ENCODE assay signal across 9 mouse cellular contexts in genomic region chr9:113793966-113794365, GRCm38 (mm10). TPM values are rescaled to one million over a fixed set of nuclear protein-coding genes. Genes with fewer than 3 reads are reported as not detected.
A peak's percentile ranks its signal among the peaks of the same experiment; 100 is the strongest.
DNase-seq lines count a peak whose midpoint lies in the region; ATAC-seq lines count a peak whose summit lies in the region.
"Had no signal": no experiment of that assay in that cellular context is flagged by ENCODE, and none has a peak within 500 bp of the region (broad histone marks: within the 10 kb centered on the region; RNA-seq: fewer than 3 reads in every experiment).

No protein-coding gene starts in this region.

- H3K27me3 ChIP-seq in intestine, embryonic 14.5 days (replicated peaks; ENCODE audit: control insufficient read depth, insufficient read depth, low read length): no peaks in the 10 kb centered on the region
- no peaks in the 10 kb centered on the region for H3K27me3 ChIP-seq in intestine, embryonic 15.5 days (replicated peaks)
- no peaks in the 10 kb centered on the region for H3K27me3 ChIP-seq in forebrain, embryonic 12.5 days
- no peaks in the 10 kb centered on the region for H3K27me3 ChIP-seq in midbrain, embryonic 10.5 days (ENCODE audit: low read depth, poor library complexity, severe bottlenecking)

- no peak overlapping the region for H3K27ac ChIP-seq in intestine, embryonic 14.5 days (ENCODE audit: low read depth)
- no peak overlapping the region for H3K27ac ChIP-seq in intestine, embryonic 15.5 days
- 0 out of 2 replicates have a peak overlapping the region, but pooled peaks have one; percentile 58 for H3K27ac ChIP-seq in brown adipose tissue, adult 24 weeks (replicated peaks; ENCODE audit: low read depth, low read length)
- no peak overlapping the region for H3K27ac ChIP-seq in forebrain, embryonic 12.5 days
- H3K27ac ChIP-seq in midbrain, embryonic 10.5 days (replicated peaks): no peak overlapping the region

- H3K4me2 ChIP-seq in intestine, embryonic 14.5 days (ENCODE audit: low read length): peak overlapping the region; percentile 61
- no peak overlapping the region for H3K4me2 ChIP-seq in intestine, embryonic 15.5 days (replicated peaks)
- peak overlapping the region; percentile 61 for H3K4me2 ChIP-seq in forebrain, embryonic 12.5 days

- no peaks in the 10 kb centered on the region for H3K9me3 ChIP-seq in intestine, embryonic 14.5 days (ENCODE audit: control insufficient read depth, low read length)
- H3K9me3 ChIP-seq in intestine, embryonic 15.5 days: no peaks in the 10 kb centered on the region
- H3K9me3 ChIP-seq in forebrain, embryonic 12.5 days: no peaks in the 10 kb centered on the region
- H3K9me3 ChIP-seq in midbrain, embryonic 10.5 days (replicated peaks): no peaks in the 10 kb centered on the region

- H3K4me1 ChIP-seq in intestine, embryonic 14.5 days (replicated peaks; ENCODE audit: control insufficient read depth, insufficient read depth, low read length): peaks cover 11% of the 10 kb centered on the region
- H3K4me1 ChIP-seq in intestine, embryonic 15.5 days (replicated peaks): peaks cover 8% of the 10 kb centered on the region
- H3K4me1 ChIP-seq in brown adipose tissue, adult 24 weeks (ENCODE audit: control insufficient read depth, insufficient read depth, insufficient read length, low read length): peaks cover 2% of the 10 kb centered on the region
- peaks cover 18% of the 10 kb centered on the region for H3K4me1 ChIP-seq in forebrain, embryonic 12.5 days
- peaks cover 27% of the 10 kb centered on the region for H3K4me1 ChIP-seq in midbrain, embryonic 10.5 days

- H3K9ac ChIP-seq in intestine, embryonic 14.5 days (ENCODE audit: low read length): no peak overlapping the region
- no peak overlapping the region for H3K9ac ChIP-seq in intestine, embryonic 15.5 days
- no peak overlapping the region for H3K9ac ChIP-seq in forebrain, embryonic 12.5 days

- no peaks in the 10 kb centered on the region for H3K36me3 ChIP-seq in intestine, embryonic 14.5 days (ENCODE audit: control insufficient read depth, insufficient read depth, low read length)
- H3K36me3 ChIP-seq in intestine, embryonic 15.5 days: no peaks in the 10 kb centered on the region
- no peaks in the 10 kb centered on the region for H3K36me3 ChIP-seq in forebrain, embryonic 12.5 days (replicated peaks)
- H3K36me3 ChIP-seq in midbrain, embryonic 10.5 days: no peaks in the 10 kb centered on the region

- no peak for ATAC-seq in intestine, embryonic 14.5 days (replicated peaks; ENCODE audit: low FRiP score, low TSS enrichment, low read depth)
- ATAC-seq in intestine, embryonic 15.5 days: no peak
- no peak for ATAC-seq in forebrain, embryonic 12.5 days (ENCODE audit: low FRiP score)

- DNase-seq in intestine, embryonic 14.5 days (ENCODE audit: low spot score): no peak
- DNase-seq in midbrain, embryonic 10.5 days (ENCODE audit: low spot score): no peak
- DNase-seq in adrenal gland, adult 2 months: no peak
- no peak for DNase-seq in gastrocnemius, postnatal 25 days
- no peak for DNase-seq in kidney, adult 11 months
- DNase-seq: adrenal gland, adult 8-10 months had no signal

- 76% methylated on average over 2 of the region's 2 CpGs for WGBS in intestine, embryonic 14.5 days
- 84% methylated on average over 2 of the region's 2 CpGs for WGBS in intestine, embryonic 15.5 days
- whole genome bisulfite sequencing in forebrain, embryonic 12.5 days: 73% methylated on average over 2 of the region's 2 CpGs
- 89% methylated on average over 2 of the region's 2 CpGs for WGBS in midbrain, embryonic 10.5 days

- peak overlapping the region; percentile 41; the same call in 1 of the 2 replicates for H3K4me3 ChIP-seq in intestine, embryonic 14.5 days (ENCODE audit: low read depth, low read length)
- no peak overlapping the region for H3K4me3 ChIP-seq in intestine, embryonic 15.5 days (replicated peaks)
- peak overlapping the region; percentile 44 for H3K4me3 ChIP-seq in brown adipose tissue, adult 24 weeks (ENCODE audit: insufficient read depth, low read depth, low read length)
- peak overlapping the region; percentile 48 for H3K4me3 ChIP-seq in forebrain, embryonic 12.5 days (replicated peaks)
- peak overlapping the region; percentile 52 for H3K4me3 ChIP-seq in midbrain, embryonic 10.5 days

RNA-seq across cellular contexts. Expression of gene Clasp2, which starts 52.7 kb away (rescaled TPM):
- 30.3 and 31.7 TPM in 2 replicates for polyA plus RNA-seq in intestine, embryonic 14.5 days (2014; fragmentation: Nextera tagmentation; extraction: Ambion mirVana)
- 21.4 and 22.5 TPM in 2 replicates for polyA plus RNA-seq in intestine, embryonic 15.5 days (2015; fragmentation: Nextera tagmentation; extraction: Ambion mirVana)
- 23.1 and 24.5 TPM in 2 replicates for polyA plus RNA-seq in brown adipose tissue, adult 24 weeks (2012; ENCODE audit: insufficient read depth, insufficient read length, missing spikeins)
- polyA plus RNA-seq in forebrain, embryonic 12.5 days (2016; fragmentation: Nextera tagmentation; extraction: Ambion mirVana): 81.3 and 84.0 TPM in 2 replicates
- 32.9 and 44.5 TPM in 2 replicates for polyA plus RNA-seq in midbrain, embryonic 10.5 days (2016; fragmentation: Nextera tagmentation; extraction: Ambion mirVana)
- total RNA-seq in adrenal gland, adult 2 months (2021): 100 to 1,000 TPM; 110 to 159 TPM
- 14.3 and 16.0 TPM in 2 replicates for polyA plus RNA-seq in adrenal gland, adult 2 months (2012; rRNA removed)
- total RNA-seq in gastrocnemius, postnatal 25 days (2021): 10 to 100 TPM; 43.7 to 44.1 TPM
